Comparison of ENCODE assay signal across 19 mouse cellular contexts in the genomic region with DNA sequence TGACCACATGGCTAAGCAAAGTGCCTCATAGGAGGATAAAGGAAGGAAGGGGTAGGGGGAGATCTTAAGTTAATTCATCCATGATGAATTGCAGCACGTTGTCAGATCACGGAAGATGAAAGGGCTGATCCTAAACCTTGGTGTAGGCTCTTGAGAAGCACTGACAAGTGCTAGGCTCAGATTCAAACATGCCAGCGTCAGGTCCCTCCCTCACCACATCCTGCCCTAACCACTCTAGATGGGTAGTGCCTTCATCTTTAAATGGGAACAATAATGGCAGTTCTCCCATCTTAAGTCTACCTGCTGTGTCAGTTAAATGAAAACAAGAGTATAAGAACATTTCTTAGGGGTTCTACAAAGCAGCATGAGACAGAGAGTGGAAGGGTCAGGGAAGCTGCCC. TPM values are rescaled to one million over a fixed set of nuclear protein-coding genes. Genes with fewer than 3 reads are reported as not detected.
"Had no signal": no experiment of that assay in that cellular context is flagged by ENCODE, and none has a peak within 500 bp of the region (broad histone marks: within the 10 kb centered on the region; RNA-seq: fewer than 3 reads in every experiment).

No protein-coding gene starts in this region.

- H3K4me3 ChIP-seq: left cerebral cortex, adult 2 months; limb, embryonic 10.5 days; liver, embryonic 15.5 days; midbrain, embryonic 13.5 days; myocyte; neural tube, embryonic 13.5 days had no signal

- H3K36me3 ChIP-seq: limb, embryonic 10.5 days; liver, embryonic 15.5 days; midbrain, embryonic 13.5 days; neural tube, embryonic 13.5 days had no signal

- H3K27ac ChIP-seq: left cerebral cortex, adult 2 months; limb, embryonic 10.5 days; liver, embryonic 15.5 days; midbrain, embryonic 13.5 days; neural tube, embryonic 13.5 days; stomach, postnatal 0 days had no signal

- H3K27me3 ChIP-seq: liver, embryonic 15.5 days; midbrain, embryonic 13.5 days; neural tube, embryonic 13.5 days had no signal

- H3K9me3 ChIP-seq: limb, embryonic 10.5 days; liver, embryonic 15.5 days; midbrain, embryonic 13.5 days; neural tube, embryonic 13.5 days had no signal

- H3K4me1 ChIP-seq: limb, embryonic 10.5 days; liver, embryonic 15.5 days; midbrain, embryonic 13.5 days; neural tube, embryonic 13.5 days had no signal

- DNase-seq: kidney, adult 2 months; kidney, postnatal 25 days; lung, adult 2 months; lung, postnatal 36 days; right cerebral cortex, postnatal 14 days had no signal

- ATAC-seq: intestine, embryonic 16.5 days; lung, postnatal 0 days; midbrain, embryonic 13.5 days had no signal

- H3K4me2 ChIP-seq: liver, embryonic 11.5 days; liver, embryonic 15.5 days; midbrain, embryonic 13.5 days; neural tube, embryonic 13.5 days had no signal

- H3K9ac ChIP-seq: liver, embryonic 15.5 days; midbrain, embryonic 13.5 days; neural tube, embryonic 13.5 days had no signal

RNA-seq across cellular contexts. Expression of gene Kcna10, which starts 2.7 kb away (rescaled TPM):
- polyA plus RNA-seq: intestine, embryonic 16.5 days; kidney, adult 2 months; kidney, embryonic 16.5 days; limb, embryonic 10.5 days; limb, embryonic 14.5 days; liver, embryonic 11.5 days; liver, embryonic 15.5 days; lung, adult 2 months; lung, postnatal 0 days; midbrain, embryonic 13.5 days; myocyte; neural tube, embryonic 13.5 days; small intestine, adult 2 months; stomach, postnatal 0 days; urinary bladder, adult 2 months had no signal

RNA-seq across cellular contexts. Expression of gene Cym, which starts 35.9 kb away (rescaled TPM):
- polyA plus RNA-seq: limb, embryonic 10.5 days; urinary bladder, adult 2 months had no signal

RNA-seq across cellular contexts. Expression of gene A630076J17Rik, which starts 44.8 kb away (rescaled TPM):
- polyA plus RNA-seq: intestine, embryonic 16.5 days; kidney, adult 2 months; kidney, embryonic 16.5 days; limb, embryonic 10.5 days; limb, embryonic 14.5 days; liver, embryonic 11.5 days; liver, embryonic 15.5 days; lung, adult 2 months; lung, postnatal 0 days; midbrain, embryonic 13.5 days; myocyte; neural tube, embryonic 13.5 days; small intestine, adult 2 months; urinary bladder, adult 2 months had no signal

RNA-seq across cellular contexts. Expression of gene Prok1, which starts 53.9 kb away (rescaled TPM):
- polyA plus RNA-seq: limb, embryonic 10.5 days; liver, embryonic 11.5 days; lung, adult 2 months; lung, postnatal 0 days; midbrain, embryonic 13.5 days; neural tube, embryonic 13.5 days; small intestine, adult 2 months had no signal
